Mouse (Mus musculus) myocyte (in vitro differentiated cells): ENCODE data around the gene Trim67. TPM values are rescaled to one million over a fixed set of nuclear protein-coding genes. Genes with fewer than 3 reads are reported as not detected.

Source experiments
- H3K27me3 ChIP-seq: one replicate; pipeline ENCODE4 v1.6.1; 2011; ENCODE audit not compliant: control insufficient read depth, insufficient read depth, insufficient read length
- H3K36me3 ChIP-seq: one replicate; pipeline ENCODE4 v1.6.1; 2011; ENCODE audit not compliant: control insufficient read depth, insufficient read depth
- H3K4me2 ChIP-seq: one replicate; pipeline ENCODE4 v1.6.1; 2011; ENCODE audit warnings: low read depth, control low read depth
- H3K4me3 ChIP-seq: one replicate; pipeline ENCODE4 v1.5.1; 2011; ENCODE audit warnings: mild to moderate bottlenecking, control low read depth, moderate library complexity
- H3K79me2 ChIP-seq: one replicate; pipeline ENCODE4 v1.6.1; 2011; ENCODE audit not compliant: control insufficient read depth, insufficient read depth
- H3ac ChIP-seq: one replicate; pipeline ENCODE4 v1.6.1; 2011; ENCODE audit not compliant: control insufficient read depth, insufficient read length
- CEBPB ChIP-seq: IDR thresholded peaks from 2 replicates; pipeline ENCODE4 v1.6.1; 2011; ENCODE audit warnings: mild to moderate bottlenecking, moderate library complexity; ENCODE audit not compliant: poor library complexity, insufficient read depth, severe bottlenecking
- E2F4 ChIP-seq: IDR thresholded peaks from one replicate; pipeline ENCODE4 v1.6.1; 2011; ENCODE audit warnings: mild to moderate bottlenecking, control low read depth, moderate library complexity; ENCODE audit not compliant: insufficient read depth
- MAX ChIP-seq: IDR thresholded peaks from one replicate; pipeline ENCODE4 v1.6.1; 2011; ENCODE audit warnings: low read depth, mild to moderate bottlenecking, control low read depth
- MYOD1 ChIP-seq, 3 experiments: IDR thresholded peaks; one replicate each; pipeline ENCODE4 v1.6.1; 2011; ENCODE audit warnings: control low read depth in 2 of 3, low read depth in 2 of 3, mild to moderate bottlenecking in 2 of 3, moderate library complexity in 1 of 3; ENCODE audit not compliant: insufficient read length in 2 of 3, control insufficient read depth in 1 of 3
- MYOG ChIP-seq, 3 experiments: IDR thresholded peaks; one replicate each; pipeline ENCODE4 v1.6.1; 2011; ENCODE audit warnings: control low read depth in 2 of 3, low read depth in 2 of 3, mild to moderate bottlenecking in 2 of 3; ENCODE audit not compliant: insufficient read length in 2 of 3, control insufficient read depth in 1 of 3, insufficient read depth in 1 of 3
- POLR2A ChIP-seq: IDR thresholded peaks from one replicate; pipeline ENCODE4 v1.6.1; 2011; ENCODE audit warnings: low read depth, mild to moderate bottlenecking, control low read depth, moderate library complexity; ENCODE audit not compliant: insufficient read length
- POLR2AphosphoS2 ChIP-seq: IDR thresholded peaks from one replicate; pipeline ENCODE4 v1.6.1; 2011; ENCODE audit warnings: low read depth, control low read depth; ENCODE audit not compliant: insufficient read length
- REST ChIP-seq: IDR thresholded peaks from one replicate; pipeline ENCODE4 v1.6.1; 2011; ENCODE audit warnings: mild to moderate bottlenecking, control low read depth, moderate library complexity; ENCODE audit not compliant: insufficient read depth, insufficient read length
- SRF ChIP-seq: IDR thresholded peaks from one replicate; pipeline ENCODE4 v1.6.1; 2011; ENCODE audit warnings: low read depth; ENCODE audit not compliant: control insufficient read depth, insufficient read length
- TCF12 ChIP-seq: IDR thresholded peaks from one replicate; pipeline ENCODE4 v1.6.1; 2011; ENCODE audit warnings: mild to moderate bottlenecking, control low read depth; ENCODE audit not compliant: poor library complexity, insufficient read depth, severe bottlenecking
- TCF3 ChIP-seq: IDR thresholded peaks from one replicate; pipeline ENCODE4 v1.6.1; 2011; ENCODE audit warnings: low read depth, control low read depth; ENCODE audit not compliant: insufficient read length
- USF1 ChIP-seq: IDR thresholded peaks from one replicate; pipeline ENCODE4 v1.6.1; 2011; ENCODE audit warnings: low read depth, mild to moderate bottlenecking, control low read depth, moderate library complexity
- polyA plus RNA-seq: library from polyadenylated mRNA; unstranded; fragments of >200 nt; fragmentation: generic; extraction: Trizol; gene quantifications from one replicate; pipeline ENCODE4 v1.2.1, GENCODE M21; 2012; ENCODE audit warnings: missing spikeins

The Trim67 gene
- polyA plus RNA-seq, 1 experiment = 0.01 TPM

- no peak overlapping the region for H3ac ChIP-seq
- no peak overlapping the region for H3K4me3 ChIP-seq
- no peak overlapping the region for H3K4me2 ChIP-seq
- peaks cover 28% of the 10 kb centered on the region for H3K36me3 ChIP-seq
- H3K79me2 ChIP-seq = peaks cover 30% of the 10 kb centered on the region
- no peaks in the 10 kb centered on the region for H3K27me3 ChIP-seq
- TF ChIP-seq REST (no peak), POLR2AphosphoS2 (no peak), USF1 (no peak), MYOG (IDR thresholded peaks at IDR 0.05; ENCODE audit: control insufficient read depth in 1 of 3, insufficient read depth in 1 of 3, insufficient read length in 2 of 3, low read depth in 2 of 3) (no peak), CEBPB (no peak), MYOD1 (IDR thresholded peaks at IDR 0.05; ENCODE audit: control insufficient read depth in 1 of 3, insufficient read length in 2 of 3, low read depth in 2 of 3) (no peak), SRF (no peak), MAX (no peak), TCF3 (no peak), POLR2A (no peak), TCF12 (no peak), E2F4 (no peak)
Observed at GRCm38 (mm10) chr8:124859466-124859865, 66.6 kb downstream of the Trim67 start.

- Histone ChIP-seq H3K36me3 (peaks cover 28% of the 10 kb centered on the region), H3K79me2 (peaks cover 37% of the 10 kb centered on the region), H3K27me3 (no peaks in the 10 kb centered on the region), H3K4me2 (peak overlapping the region; percentile 35), H3K4me3 (no peak overlapping the region), H3ac (no peak overlapping the region)
- TF ChIP-seq MYOD1 (IDR thresholded peaks at IDR 0.05; ENCODE audit: control insufficient read depth in 1 of 3, insufficient read length in 2 of 3, low read depth in 2 of 3) (no peak), TCF12 (no peak), CEBPB (no peak), MYOG (IDR thresholded peaks at IDR 0.05; ENCODE audit: control insufficient read depth in 1 of 3, insufficient read depth in 1 of 3, insufficient read length in 2 of 3, low read depth in 2 of 3) (no peak), TCF3 (no peak), POLR2AphosphoS2 (no peak), USF1 (no peak), MAX (no peak), SRF (no peak), E2F4 (no peak), POLR2A (no peak), REST (no peak)
Observed at GRCm38 (mm10) chr8:124860188-124860587, 67.3 kb downstream of the Trim67 start.

GRCm38 (mm10) chr8:124862321-124863162 is 69.7 kb downstream of the Trim67 start, which contains the start of the genes Gnpat and 2810004N23Rik:
Gene Gnpat (plus strand): TSS chr8:124863033.
Gene 2810004N23Rik (minus strand): TSS chr8:124863120.
- Histone ChIP-seq H3K4me3 (peak within 1 kb of the TSS; percentile 100), H3K27me3 (no peaks in the 10 kb centered on the region), H3K4me2 (peak within 1 kb of the TSS; percentile 96), H3K36me3 (peaks cover 13% of the 10 kb centered on the region), H3K79me2 (peaks cover 60% of the 10 kb centered on the region), H3ac (peak within 1 kb of the TSS; percentile 76)
- peak; percentile 91 for TF ChIP-seq POLR2AphosphoS2
- TF ChIP-seq MYOG (IDR thresholded peaks at IDR 0.05; ENCODE audit: control insufficient read depth in 1 of 3, insufficient read depth in 1 of 3, insufficient read length in 2 of 3, low read depth in 2 of 3) = no peak
- no peak for TF ChIP-seq TCF3
- no peak for TF ChIP-seq E2F4
- no peak for TF ChIP-seq MAX
- no peak for TF ChIP-seq REST
- no peak for TF ChIP-seq CEBPB
- no peak for TF ChIP-seq TCF12
- TF ChIP-seq SRF = no peak
- TF ChIP-seq MYOD1 (IDR thresholded peaks at IDR 0.05; ENCODE audit: control insufficient read depth in 1 of 3, insufficient read length in 2 of 3, low read depth in 2 of 3) = no peak
- peak; percentile 63 for TF ChIP-seq USF1
- TF ChIP-seq POLR2A = peak; percentile 92

- Histone ChIP-seq H3K27me3 (no peaks in the 10 kb centered on the region), H3K79me2 (peaks cover 67% of the 10 kb centered on the region), H3ac (peak overlapping the region; percentile 76), H3K4me2 (peak overlapping the region; percentile 83), H3K4me3 (peak overlapping the region; percentile 100), H3K36me3 (peaks cover 13% of the 10 kb centered on the region)
- peak in 1 of 3 experiments; percentile 32 for TF ChIP-seq MYOG (IDR thresholded peaks at IDR 0.05; ENCODE audit: control insufficient read depth in 1 of 3, insufficient read depth in 1 of 3, insufficient read length in 2 of 3, low read depth in 2 of 3)
- TF ChIP-seq MAX = no peak
Observed at GRCm38 (mm10) chr8:124863163-124863677, 70.3 kb downstream of the Trim67 start.
